Mouse (Mus musculus) midbrain, embryonic 12.5 days (tissue): Measurements from ENCODE around the gene Tm9sf3. TPM values are rescaled to one million over a fixed set of nuclear protein-coding genes. Genes with fewer than 3 reads are reported as not detected.

Source experiments
- ATAC-seq: fragments of 200-750 bp; cut with Nextera tagmentation; 2 replicates; pipeline ENCODE4 v1.8.0; 2017; ENCODE audit warnings: low read depth, moderate TSS enrichment, moderate library complexity; ENCODE audit not compliant: low FRiP score
- H3K27ac ChIP-seq: fragments of 300-500 bp; sonication (generic); replicated peaks from 2 replicates; pipeline ENCODE4 v1.5.1; 2016; ENCODE audit warnings: mild to moderate bottlenecking
- H3K27me3 ChIP-seq: fragments of 300-500 bp; sonication (generic); 2 replicates; pipeline ENCODE4 v1.6.1; 2016; ENCODE audit warnings: mild to moderate bottlenecking
- H3K36me3 ChIP-seq: fragments of 300-500 bp; sonication (generic); 2 replicates; pipeline ENCODE4 v1.6.1; 2016
- H3K4me1 ChIP-seq: fragments of 300-500 bp; sonication (generic); 2 replicates; pipeline ENCODE4 v1.6.1; 2016
- H3K4me2 ChIP-seq: fragments of 300-500 bp; sonication (generic); replicated peaks from 2 replicates; pipeline ENCODE4 v1.6.1; 2016; ENCODE audit warnings: mild to moderate bottlenecking, moderate library complexity
- H3K4me3 ChIP-seq: fragments of 300-500 bp; sonication (generic); 2 replicates; pipeline ENCODE4 v1.5.1; 2016; ENCODE audit warnings: mild to moderate bottlenecking
- H3K9ac ChIP-seq: fragments of 300-500 bp; sonication (generic); replicated peaks from 2 replicates; pipeline ENCODE4 v1.6.1; 2016; ENCODE audit warnings: mild to moderate bottlenecking, moderate library complexity
- H3K9me3 ChIP-seq: fragments of 300-500 bp; sonication (generic); 2 replicates; pipeline ENCODE4 v1.6.1; 2016; ENCODE audit warnings: mild to moderate bottlenecking
- WGBS: fragments of 180-500 bp; shearing (Covaris S2); methylation state at CpG from one replicate; pipeline ENCODE4 v1.1.7; 2016; 5-methylcytosine and 5-hydroxymethylcytosine counted together
- polyA plus RNA-seq: library from polyadenylated mRNA; unstranded; fragments of >200 nt; fragmentation: Nextera tagmentation; extraction: Ambion mirVana; gene quantifications from 2 replicates; pipeline ENCODE4 v1.2.1, GENCODE M21; 2016

Tm9sf3 gene
- polyA plus RNA-seq, 1 experiment from 2014 or later = 118 TPM

DNA sequence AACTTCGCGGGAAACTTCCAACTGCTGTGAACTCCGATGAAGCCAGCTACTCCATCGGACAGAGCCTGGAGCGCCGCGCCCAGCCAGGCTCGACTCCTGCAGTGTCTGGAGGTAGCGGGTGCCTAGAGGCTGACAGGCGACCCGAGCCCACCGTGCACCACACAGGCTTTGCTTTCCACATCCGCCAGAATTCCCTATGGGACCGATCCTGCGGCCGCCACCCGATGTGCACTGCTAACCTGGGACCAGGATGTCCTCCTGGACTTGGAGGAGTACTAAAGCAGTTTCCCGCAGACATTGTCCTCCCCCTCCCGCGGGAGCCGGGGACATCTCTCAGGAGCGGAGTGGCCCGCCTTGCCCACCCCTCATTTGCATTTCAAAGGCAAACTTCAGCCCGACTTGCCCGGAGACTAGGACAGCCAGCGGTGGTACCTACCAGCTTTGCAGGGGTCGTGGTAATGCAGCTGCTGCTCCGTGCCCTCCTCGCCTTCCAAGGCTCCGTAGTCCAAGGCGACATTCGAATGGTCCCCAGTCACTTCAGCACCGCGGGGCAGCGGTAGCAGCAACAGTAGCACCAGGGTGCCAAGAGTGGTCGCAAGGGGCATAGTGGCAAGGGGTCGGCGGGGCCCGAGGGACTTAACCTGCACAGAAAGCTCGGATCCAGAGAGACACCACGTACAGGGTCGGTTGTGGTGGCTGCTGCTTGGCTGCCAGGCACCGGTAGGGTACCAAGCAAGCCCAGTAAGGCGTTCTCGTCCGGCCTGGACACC, 57.6 kb downstream of the Tm9sf3 start:
- H3K36me3 ChIP-seq = 0 out of 2 replicates have a peak, but pooled peaks cover 3% of the 10 kb centered on the region
- peak overlapping the region; percentile 49 for H3K4me3 ChIP-seq
- no peaks in the 10 kb centered on the region for H3K9me3 ChIP-seq
- under 1% methylated on average over 46 of the region's 46 CpGs for WGBS
- peaks cover 22% of the 10 kb centered on the region for H3K4me1 ChIP-seq
- peaks cover 86% of the 10 kb centered on the region for H3K27me3 ChIP-seq
- H3K9ac ChIP-seq = peak overlapping the region; percentile 51
- peak overlapping the region; percentile 97 for H3K4me2 ChIP-seq
- peak; percentile 64 for ATAC-seq
- H3K27ac ChIP-seq = no peak overlapping the region

DNA sequence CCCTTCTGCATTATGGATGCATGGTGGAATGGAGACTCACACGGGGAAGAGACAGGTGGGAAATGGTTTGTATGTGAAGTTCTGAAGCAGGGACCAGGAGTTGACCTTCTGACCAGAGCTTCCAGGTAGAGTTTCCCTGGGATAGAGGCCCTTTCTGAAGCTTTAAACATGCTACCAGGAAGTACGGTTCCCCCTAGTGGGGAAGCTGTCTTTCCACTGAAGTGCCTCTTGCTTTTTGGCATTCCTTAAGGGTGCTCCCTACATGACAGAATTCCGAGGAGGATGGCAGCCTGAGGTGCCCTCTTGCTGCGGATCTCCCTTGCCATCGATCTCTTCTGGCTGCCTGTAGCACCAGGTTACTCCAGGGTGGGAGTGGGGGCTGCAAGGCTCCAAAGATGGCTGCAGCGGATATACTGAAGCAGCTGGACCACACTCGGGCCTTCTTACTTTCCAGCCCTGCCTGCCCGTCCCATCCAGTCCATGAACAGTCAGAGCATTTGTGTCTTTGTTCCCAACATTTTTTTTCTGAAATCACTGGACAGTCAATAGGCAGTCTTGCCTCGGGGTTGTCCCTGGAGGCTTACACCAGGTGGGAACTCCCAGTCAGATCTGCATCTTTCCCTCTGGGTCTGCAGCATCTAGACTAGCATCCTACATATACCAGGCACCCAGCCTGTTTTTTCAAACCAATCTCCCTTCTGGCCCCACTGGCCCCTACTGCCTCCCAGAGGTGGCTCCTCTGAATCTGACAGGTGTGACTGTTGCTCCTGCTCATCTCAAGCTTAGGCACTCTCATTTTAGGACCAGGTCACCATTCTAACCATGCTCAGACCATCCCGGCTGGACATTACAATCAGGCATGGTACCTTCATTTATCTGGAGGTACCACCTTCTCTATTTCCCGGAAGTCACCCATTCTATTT, 59.4 kb downstream of the Tm9sf3 start:
- Histone ChIP-seq H3K4me2 (peak overlapping the region; percentile 97; the same call in 1 of the 2 replicates), H3K27ac (no peak overlapping the region), H3K36me3 (no peaks in the 10 kb centered on the region), H3K4me1 (peaks cover 22% of the 10 kb centered on the region), H3K27me3 (peaks cover 98% of the 10 kb centered on the region), H3K9ac (no peak overlapping the region), H3K4me3 (no peak overlapping the region), H3K9me3 (no peaks in the 10 kb centered on the region)
- no peak for ATAC-seq
- 65% methylated on average over 11 of the region's 11 CpGs for WGBS

DNA sequence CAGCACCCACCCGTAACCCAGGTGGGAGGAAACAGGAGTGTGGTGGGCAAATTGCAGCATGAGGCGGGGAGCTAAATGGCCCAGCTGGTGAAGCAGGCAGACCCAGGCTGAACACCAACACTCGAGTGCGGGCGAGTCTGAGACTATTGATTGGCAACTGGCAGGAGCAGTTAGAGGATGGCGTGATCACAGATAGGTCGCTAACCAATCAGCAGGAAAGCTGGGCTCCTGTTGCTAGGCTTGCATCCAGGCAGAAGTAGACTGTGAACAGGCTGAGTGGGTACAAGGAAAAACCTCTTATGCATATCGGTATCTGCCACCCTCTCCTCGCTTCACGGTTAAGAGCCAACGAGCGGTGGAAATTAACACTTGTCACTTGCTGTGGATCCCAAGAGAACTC, 66.2 kb downstream of the Tm9sf3 start:
- ATAC-seq = no peak
- Histone ChIP-seq H3K27me3 (peaks cover 95% of the 10 kb centered on the region), H3K4me3 (no peak overlapping the region), H3K9me3 (no peaks in the 10 kb centered on the region), H3K4me2 (no peak overlapping the region), H3K4me1 (no peaks in the 10 kb centered on the region), H3K36me3 (no peaks in the 10 kb centered on the region), H3K27ac (no peak overlapping the region), H3K9ac (no peak overlapping the region)
- WGBS = 93% methylated on average over 12 of the region's 12 CpGs

DNA sequence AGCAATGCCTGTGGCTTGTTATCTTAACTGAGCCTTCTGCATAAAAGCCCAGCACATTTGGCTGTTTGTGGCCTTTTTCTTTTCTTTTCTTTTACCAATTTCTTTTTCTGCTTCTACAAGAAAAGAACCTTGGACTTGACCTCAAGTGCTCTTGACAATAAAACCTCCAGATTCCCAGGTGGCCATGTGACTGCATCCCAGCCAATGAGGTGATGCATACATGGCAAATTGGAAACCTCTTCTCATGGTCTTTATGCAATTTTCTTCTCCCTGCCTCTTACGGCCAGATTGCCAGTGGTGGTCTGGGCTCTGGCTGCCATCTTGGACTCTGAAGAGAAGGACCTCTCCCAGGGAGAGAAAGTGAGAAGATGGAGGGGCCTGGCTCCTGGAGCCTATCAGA, 70.4 kb downstream of the Tm9sf3 start:
- Histone ChIP-seq H3K4me1 (peaks cover 22% of the 10 kb centered on the region), H3K4me3 (no peak overlapping the region), H3K9me3 (no peaks in the 10 kb centered on the region), H3K27me3 (peaks cover 89% of the 10 kb centered on the region), H3K9ac (no peak overlapping the region), H3K4me2 (no peak overlapping the region), H3K27ac (no peak overlapping the region), H3K36me3 (no peaks in the 10 kb centered on the region)
- no peak for ATAC-seq
- WGBS = 73% methylated on average over 1 of the region's 1 CpGs

DNA sequence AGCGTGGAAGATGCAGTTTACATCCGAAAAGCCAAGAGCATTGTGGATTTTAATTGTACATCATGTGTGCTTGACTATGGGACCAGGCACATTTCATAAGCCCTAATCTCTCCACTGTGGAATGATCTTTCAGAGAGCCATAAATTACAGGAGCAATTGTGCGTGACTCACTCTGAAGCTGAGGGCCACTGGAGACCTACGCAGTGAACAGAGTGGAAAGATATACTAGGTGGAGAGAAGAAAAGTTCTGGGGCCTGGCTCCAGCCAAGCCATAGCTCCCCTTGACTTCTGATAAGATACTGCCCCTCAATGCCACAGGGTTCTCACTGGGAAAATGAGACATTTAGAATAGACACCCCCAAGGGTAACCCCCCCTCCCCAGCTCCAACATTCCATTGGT, 70.8 kb downstream of the Tm9sf3 start:
- H3K4me2 ChIP-seq = no peak overlapping the region
- H3K36me3 ChIP-seq = no peaks in the 10 kb centered on the region
- H3K4me3 ChIP-seq = no peak overlapping the region
- peaks cover 22% of the 10 kb centered on the region for H3K4me1 ChIP-seq
- WGBS = 92% methylated on average over 4 of the region's 4 CpGs
- H3K9ac ChIP-seq = no peak overlapping the region
- no peak overlapping the region for H3K27ac ChIP-seq
- ATAC-seq = no peak
- peaks cover 90% of the 10 kb centered on the region for H3K27me3 ChIP-seq
- no peaks in the 10 kb centered on the region for H3K9me3 ChIP-seq

DNA sequence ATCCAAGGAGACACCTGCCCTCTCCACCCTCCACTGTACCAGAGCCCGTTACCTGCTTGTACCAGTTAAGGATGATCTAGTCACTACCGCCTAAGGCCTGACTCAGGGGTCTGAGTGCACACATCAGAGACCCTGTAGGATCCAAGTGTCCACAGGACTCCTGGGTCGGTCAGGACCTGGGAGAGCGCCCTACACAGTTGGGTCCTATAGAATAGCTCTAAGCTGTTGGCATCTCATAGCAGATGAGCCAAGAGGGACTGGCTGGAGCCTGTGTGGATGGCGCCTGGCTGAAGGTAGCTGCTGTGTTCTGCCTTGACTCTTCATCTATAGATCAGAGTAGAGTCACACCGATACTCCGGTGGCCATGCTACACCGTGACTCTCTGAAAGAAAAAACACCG, 72.1 kb downstream of the Tm9sf3 start:
- Histone ChIP-seq H3K9me3 (no peaks in the 10 kb centered on the region), H3K4me3 (no peak overlapping the region), H3K27me3 (peaks cover 87% of the 10 kb centered on the region), H3K4me1 (peaks cover 22% of the 10 kb centered on the region), H3K27ac (no peak overlapping the region), H3K9ac (no peak overlapping the region), H3K4me2 (no peak overlapping the region), H3K36me3 (no peaks in the 10 kb centered on the region)
- WGBS = 78% methylated on average over 9 of the region's 9 CpGs
- no peak for ATAC-seq

DNA sequence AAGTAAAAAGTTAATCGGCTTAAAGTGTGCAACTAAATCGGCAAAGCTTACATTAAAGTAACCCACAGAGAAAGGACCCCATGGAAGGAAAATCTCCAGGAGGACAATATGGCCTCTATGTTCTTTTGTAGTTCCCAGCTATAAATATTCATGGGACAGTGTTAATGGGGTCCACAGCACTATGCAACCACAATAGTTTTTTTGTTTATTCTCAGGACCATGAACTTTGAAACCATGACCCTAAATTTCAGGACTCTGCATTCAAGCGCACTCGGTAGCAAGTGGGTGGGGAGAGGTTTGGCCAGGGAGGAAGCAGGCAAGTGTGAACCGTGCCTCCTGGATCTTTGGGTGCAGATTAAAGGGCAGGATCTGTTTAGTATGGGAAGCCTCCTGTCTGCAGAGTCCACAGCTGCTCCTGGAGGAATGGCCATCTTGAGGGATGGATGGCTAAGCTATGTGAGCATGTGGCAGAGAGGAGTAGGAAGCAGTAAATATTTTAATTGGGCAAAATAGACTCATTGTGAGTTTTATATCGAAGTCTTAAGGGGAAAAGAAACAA, 72.8 kb downstream of the Tm9sf3 start:
- Histone ChIP-seq H3K9ac (no peak overlapping the region), H3K36me3 (no peaks in the 10 kb centered on the region), H3K9me3 (no peaks in the 10 kb centered on the region), H3K27ac (no peak overlapping the region), H3K4me2 (peak overlapping the region; percentile 14; the same call in 1 of the 2 replicates), H3K4me1 (peaks cover 22% of the 10 kb centered on the region), H3K27me3 (peaks cover 82% of the 10 kb centered on the region), H3K4me3 (no peak overlapping the region)
- ATAC-seq = peak; percentile 89
- WGBS = 24% methylated on average over 6 of the region's 6 CpGs

DNA sequence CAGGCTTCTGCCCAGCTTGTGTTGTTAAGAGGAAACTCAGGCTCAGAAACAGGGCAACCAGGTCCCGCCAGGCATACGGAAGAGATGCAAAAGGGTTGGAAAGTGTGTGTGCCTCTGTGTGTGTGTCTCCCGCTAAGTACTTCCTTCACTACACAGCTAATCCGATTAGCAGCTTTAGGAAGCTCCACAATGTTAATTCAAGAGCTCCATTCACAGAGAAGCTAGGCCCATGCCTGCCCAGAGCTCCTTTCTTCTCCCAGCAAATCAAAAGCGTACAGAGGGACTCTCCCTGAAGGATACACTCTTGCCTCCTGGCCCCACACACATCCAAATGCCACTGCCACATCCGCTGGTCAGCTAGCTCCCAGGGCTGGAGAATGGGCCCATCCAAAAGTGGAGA, 86.5 kb downstream of the Tm9sf3 start:
- 3% methylated on average over 6 of the region's 6 CpGs for WGBS
- ATAC-seq = peak; percentile 92

DNA sequence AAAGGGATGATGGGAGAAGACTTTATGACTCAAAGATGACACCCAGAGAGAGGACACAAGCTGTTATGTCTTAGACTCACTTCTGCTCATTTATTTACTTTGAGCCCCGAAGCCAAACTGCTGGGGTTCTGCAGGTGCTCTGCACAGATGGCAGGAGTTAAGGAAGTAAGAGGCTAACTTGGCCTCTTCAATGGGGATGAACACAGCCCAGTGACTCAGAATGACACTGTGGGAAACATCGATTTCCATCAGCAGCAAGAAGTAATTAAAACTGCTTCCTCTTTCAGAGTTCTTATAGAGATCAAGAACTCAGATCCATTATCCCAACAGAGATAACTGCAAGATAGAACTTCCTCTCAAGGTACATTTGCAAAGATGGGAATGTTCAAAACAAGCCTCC, 86.9 kb downstream of the Tm9sf3 start:
- Histone ChIP-seq H3K27ac (no peak overlapping the region), H3K9ac (no peak overlapping the region), H3K4me2 (0 out of 2 replicates have a peak overlapping the region, but pooled peaks have one; percentile 13), H3K9me3 (no peaks in the 10 kb centered on the region), H3K27me3 (peaks cover 98% of the 10 kb centered on the region), H3K4me3 (no peak overlapping the region), H3K36me3 (no peaks in the 10 kb centered on the region), H3K4me1 (peaks cover 16% of the 10 kb centered on the region)
- 3% methylated on average over 2 of the region's 2 CpGs for WGBS
- no peak for ATAC-seq

More for the DNA sequence above, 86.5 kb downstream of the Tm9sf3 start:
- H3K9ac ChIP-seq = no peak overlapping the region
- H3K4me3 ChIP-seq = no peak overlapping the region
- H3K4me2 ChIP-seq = 0 out of 2 replicates have a peak overlapping the region, but pooled peaks have one; percentile 15
- H3K36me3 ChIP-seq = no peaks in the 10 kb centered on the region
- H3K27me3 ChIP-seq = peaks cover 98% of the 10 kb centered on the region
- no peak overlapping the region for H3K27ac ChIP-seq
- H3K9me3 ChIP-seq = no peaks in the 10 kb centered on the region
- H3K4me1 ChIP-seq = peaks cover 16% of the 10 kb centered on the region

DNA sequence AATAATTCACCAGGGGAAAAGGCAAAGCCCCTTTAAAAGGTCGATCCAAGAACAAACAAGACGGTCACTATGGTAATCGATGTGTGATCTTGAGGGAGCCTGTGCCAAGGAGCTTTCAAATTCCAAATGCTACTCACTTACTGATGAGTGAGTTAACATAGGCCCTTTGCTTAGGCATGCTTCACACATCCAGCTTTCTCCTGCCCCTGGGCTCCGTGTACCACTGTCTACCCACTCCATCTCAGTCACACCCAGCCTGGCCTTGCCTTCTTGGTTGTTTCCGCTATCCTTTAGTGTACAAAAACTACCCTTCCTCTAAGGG, 97.9 kb downstream of the Tm9sf3 start:
- WGBS = 66% methylated on average over 5 of the region's 5 CpGs
- Histone ChIP-seq H3K4me1 (peaks cover 22% of the 10 kb centered on the region), H3K4me2 (no peak overlapping the region), H3K36me3 (no peaks in the 10 kb centered on the region), H3K4me3 (no peak overlapping the region), H3K27me3 (peaks cover 76% of the 10 kb centered on the region), H3K27ac (no peak overlapping the region), H3K9ac (no peak overlapping the region), H3K9me3 (no peaks in the 10 kb centered on the region)
- ATAC-seq = no peak

DNA sequence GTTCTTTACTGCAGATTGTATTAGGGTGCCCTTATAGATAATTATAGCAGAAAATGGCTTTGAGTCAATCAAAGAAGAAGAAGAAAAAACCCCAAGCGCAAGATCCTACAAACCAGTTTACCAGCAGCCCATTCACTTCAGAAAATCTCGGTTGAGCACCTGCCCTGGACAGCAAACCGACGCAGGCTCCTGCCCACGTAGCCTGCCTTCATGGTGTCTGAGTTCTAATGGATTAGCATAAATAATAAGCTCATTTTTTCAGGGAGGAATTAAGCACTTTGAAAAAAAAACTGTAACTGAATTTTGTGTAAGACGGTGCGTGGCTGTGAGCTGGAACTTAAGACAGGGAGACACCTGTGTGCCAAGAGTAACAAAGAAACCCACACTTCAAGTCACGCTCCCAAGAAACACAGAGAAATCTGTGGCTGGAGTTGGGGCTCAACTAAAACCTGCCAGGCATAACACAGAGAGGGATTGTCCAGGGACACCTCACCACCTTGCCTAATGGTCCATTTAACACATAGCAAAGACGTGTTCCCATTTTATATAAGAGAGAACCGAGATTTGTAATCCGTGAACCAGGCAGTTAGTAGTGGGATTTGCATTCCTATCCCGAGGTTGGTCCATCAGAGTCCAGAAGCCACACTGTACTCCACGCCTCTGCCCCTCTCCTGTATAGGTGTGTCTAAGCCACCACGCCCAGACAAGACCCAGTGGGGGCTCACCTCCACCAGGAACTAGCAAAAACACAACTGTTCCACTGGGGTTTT, 98.5 kb downstream of the Tm9sf3 start:
- Histone ChIP-seq H3K9me3 (no peaks in the 10 kb centered on the region), H3K9ac (no peak overlapping the region), H3K4me1 (peaks cover 23% of the 10 kb centered on the region), H3K36me3 (no peaks in the 10 kb centered on the region), H3K27me3 (peaks cover 76% of the 10 kb centered on the region), H3K27ac (no peak overlapping the region), H3K4me2 (peak overlapping the region; percentile 10; the same call in 1 of the 2 replicates), H3K4me3 (no peak overlapping the region)
- 44% methylated on average over 14 of the region's 14 CpGs for WGBS
- ATAC-seq = peak; percentile 52
